Mouse (Mus musculus) myocyte (in vitro differentiated cells): ENCODE results near the gene Slco4a1.

Experiments
- CEBPB ChIP-seq: IDR thresholded peaks from 2 replicates; pipeline ENCODE4 v1.6.1; 2011; ENCODE audit warnings: mild to moderate bottlenecking, moderate library complexity; ENCODE audit not compliant: poor library complexity, insufficient read depth, severe bottlenecking
- MYOD1 ChIP-seq, 3 experiments: IDR thresholded peaks; one replicate each; pipeline ENCODE4 v1.6.1; 2011; ENCODE audit warnings: control low read depth in 2 of 3, low read depth in 2 of 3, mild to moderate bottlenecking in 2 of 3, moderate library complexity in 1 of 3; ENCODE audit not compliant: insufficient read length in 2 of 3, control insufficient read depth in 1 of 3
- USF1 ChIP-seq: IDR thresholded peaks from one replicate; pipeline ENCODE4 v1.6.1; 2011; ENCODE audit warnings: low read depth, mild to moderate bottlenecking, control low read depth, moderate library complexity

DNA sequence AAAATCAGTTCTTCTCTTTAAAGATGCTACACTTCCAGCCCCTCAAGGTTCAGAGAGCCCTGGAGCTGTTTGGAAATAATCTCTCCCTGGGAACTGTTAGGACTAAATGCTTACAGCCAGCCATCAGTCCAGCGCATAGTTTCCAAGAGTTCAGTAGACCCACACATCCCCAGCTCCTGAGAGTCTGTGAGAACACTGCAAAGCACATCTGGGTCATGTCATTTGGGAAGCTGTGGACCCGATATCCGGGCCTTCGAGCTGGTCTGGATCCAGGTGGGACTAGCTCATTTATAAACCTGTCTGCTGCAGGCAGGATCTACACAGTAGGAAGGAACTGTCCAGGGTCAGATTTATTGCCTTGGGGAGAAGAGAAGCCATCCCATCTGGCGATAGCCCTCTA, 54.8 kb downstream of the Slco4a1 start:
- no peak for TF ChIP-seq MYOD1 (IDR thresholded peaks at IDR 0.05; ENCODE audit: control insufficient read depth in 1 of 3, insufficient read length in 2 of 3, low read depth in 2 of 3)
- TF ChIP-seq USF1 = no peak
- TF ChIP-seq CEBPB = no peak
